Comparison of ENCODE assay signal across 29 mouse cellular contexts in the genomic region with DNA sequence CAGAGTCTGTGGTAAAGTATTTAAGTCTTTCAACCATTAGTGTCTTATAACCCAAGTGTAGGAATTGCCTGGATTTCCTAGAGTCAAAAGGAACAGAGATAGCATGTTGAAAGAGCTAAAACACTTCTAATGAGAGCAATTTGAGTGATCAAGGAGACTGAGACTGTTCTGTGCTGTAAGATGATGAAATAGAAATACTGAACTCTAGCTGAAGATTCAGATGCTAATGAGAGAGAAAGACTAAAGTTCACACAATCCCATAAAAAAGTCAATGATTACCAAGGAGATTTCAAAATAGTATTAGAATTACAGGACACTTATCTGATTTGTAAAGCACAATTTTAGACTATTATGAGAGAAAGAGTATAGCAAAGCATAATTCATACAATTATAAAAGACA.
DNase-seq lines count a peak whose midpoint lies in the region; ATAC-seq and TF ChIP-seq lines count a peak whose summit lies in the region.
"Had no signal": no experiment of that assay in that cellular context is flagged by ENCODE, and none has a peak within 500 bp of the region (broad histone marks: within the 10 kb centered on the region; RNA-seq: fewer than 3 reads in every experiment).

No protein-coding gene starts in this region.

- ATAC-seq in kidney, embryonic 16.5 days (ENCODE audit: low FRiP score, low TSS enrichment), result no peak
- no peak for ATAC-seq in liver, embryonic 11.5 days (replicated peaks; ENCODE audit: low FRiP score)
- ATAC-seq in intestine, embryonic 16.5 days, result peak; percentile 97
- ATAC-seq: activated CD4-positive, CD25-positive, alpha-beta regulatory T cell, adult 4 months; CD4-positive, CD25-positive, alpha-beta regulatory T cell, adult 4 months; forebrain, embryonic 14.5 days; Patski had no signal

- no peaks in the 10 kb centered on the region for H3K27me3 ChIP-seq in kidney, adult 2 months (replicated peaks; ENCODE audit: control insufficient read depth, insufficient read depth, low read length)
- H3K27me3 ChIP-seq in kidney, embryonic 16.5 days (ENCODE audit: insufficient read depth, low read length), result no peaks in the 10 kb centered on the region
- no peaks in the 10 kb centered on the region for H3K27me3 ChIP-seq in liver, adult 2 months (ENCODE audit: control insufficient read depth, insufficient read depth, low read length)
- H3K27me3 ChIP-seq in liver, embryonic 11.5 days (replicated peaks; ENCODE audit: control insufficient read depth, insufficient read depth, low read length), result no peaks in the 10 kb centered on the region
- no peaks in the 10 kb centered on the region for H3K27me3 ChIP-seq in intestine, embryonic 16.5 days (replicated peaks; ENCODE audit: control insufficient read depth, insufficient read depth, low read length)
- H3K27me3 ChIP-seq in midbrain, embryonic 10.5 days (ENCODE audit: low read depth, poor library complexity, severe bottlenecking), result no peaks in the 10 kb centered on the region
- H3K27me3 ChIP-seq: CH12.LX; embryonic facial prominence, embryonic 13.5 days; embryonic facial prominence, embryonic 15.5 days; forebrain, embryonic 12.5 days; Patski had no signal

- no peak for TF ChIP-seq POLR2A in kidney, adult 2 months (IDR thresholded peaks at IDR 0.05; ENCODE audit: low read depth, low read length)
- TF ChIP-seq POLR2A in liver, adult 2 months (IDR thresholded peaks at IDR 0.05; ENCODE audit: extremely low read depth, insufficient read depth, low read length), result no peak

- no peak overlapping the region for H3K4me2 ChIP-seq in kidney, embryonic 16.5 days (replicated peaks; ENCODE audit: low read depth, low read length)
- no peak overlapping the region for H3K4me2 ChIP-seq in liver, embryonic 11.5 days
- no peak overlapping the region for H3K4me2 ChIP-seq in intestine, embryonic 16.5 days (ENCODE audit: low read depth, low read length)
- H3K4me2 ChIP-seq: embryonic facial prominence, embryonic 13.5 days; embryonic facial prominence, embryonic 15.5 days; forebrain, embryonic 12.5 days had no signal

- H3K4me1 ChIP-seq in kidney, adult 2 months (ENCODE audit: control insufficient read depth, insufficient read depth, low read length), result no peaks in the 10 kb centered on the region
- H3K4me1 ChIP-seq in kidney, embryonic 16.5 days (ENCODE audit: insufficient read depth, low read length), result no peaks in the 10 kb centered on the region
- peaks cover 2% of the 10 kb centered on the region; the same call in 1 of the 2 replicates for H3K4me1 ChIP-seq in liver, adult 2 months (ENCODE audit: control insufficient read depth, insufficient read depth, low read length)
- no peaks in the 10 kb centered on the region for H3K4me1 ChIP-seq in liver, embryonic 11.5 days (replicated peaks; ENCODE audit: control insufficient read depth, insufficient read depth, low read length)
- no peaks in the 10 kb centered on the region for H3K4me1 ChIP-seq in intestine, embryonic 16.5 days (ENCODE audit: control insufficient read depth, insufficient read depth, low read length)
- no peaks in the 10 kb centered on the region for H3K4me1 ChIP-seq in midbrain, embryonic 10.5 days
- H3K4me1 ChIP-seq: embryonic facial prominence, embryonic 13.5 days; embryonic facial prominence, embryonic 15.5 days; forebrain, embryonic 10.5 days; forebrain, embryonic 12.5 days had no signal

- no peaks in the 10 kb centered on the region for H3K36me3 ChIP-seq in kidney, adult 2 months (ENCODE audit: control insufficient read depth, insufficient read depth, low read length)
- no peaks in the 10 kb centered on the region for H3K36me3 ChIP-seq in kidney, embryonic 16.5 days (ENCODE audit: insufficient read depth, low read length)
- H3K36me3 ChIP-seq in liver, adult 2 months (ENCODE audit: control insufficient read depth, insufficient read depth, low read length), result no peaks in the 10 kb centered on the region
- no peaks in the 10 kb centered on the region for H3K36me3 ChIP-seq in liver, embryonic 11.5 days (ENCODE audit: control insufficient read depth, insufficient read depth, low read length)
- H3K36me3 ChIP-seq in intestine, embryonic 16.5 days (ENCODE audit: control insufficient read depth, insufficient read depth, low read length), result no peaks in the 10 kb centered on the region
- no peaks in the 10 kb centered on the region for H3K36me3 ChIP-seq in midbrain, embryonic 10.5 days
- H3K36me3 ChIP-seq: embryonic facial prominence, embryonic 13.5 days; embryonic facial prominence, embryonic 15.5 days; forebrain, embryonic 10.5 days; forebrain, embryonic 12.5 days; G1E had no signal

- H3K79me2 ChIP-seq in liver, adult 2 months (ENCODE audit: control insufficient read depth, insufficient read depth, low read length), result no peaks in the 10 kb centered on the region

- peak; percentile 2 for DNase-seq in kidney, adult 2 months
- peak; percentile 88 for DNase-seq in liver, adult 2 months (ENCODE audit: extremely low read depth, low read depth, low spot score)
- DNase-seq in liver, embryonic 11.5 days (ENCODE audit: low spot score), result no peak
- no peak for DNase-seq in midbrain, embryonic 10.5 days (ENCODE audit: low spot score)
- no peak for DNase-seq in thymus, postnatal 10 days (ENCODE audit: low spot score in 2 of 2)
- DNase-seq: adrenal gland, adult 8-10 months; adrenal gland, postnatal 14 days; adrenal gland, postnatal 36 days; B cell, adult 2 months; cerebellum, adult 11 months; cerebellum, adult 18-20 months; cerebellum, adult 8-10 months; cerebellum, adult 9-11 months; cerebellum, postnatal 14 days; cerebellum, postnatal 36 days; embryo, embryonic 11 days had no signal

- no peaks in the 10 kb centered on the region for H3K9me3 ChIP-seq in kidney, embryonic 16.5 days (ENCODE audit: low read length)
- H3K9me3 ChIP-seq in liver, embryonic 11.5 days (ENCODE audit: control insufficient read depth, low read length), result no peaks in the 10 kb centered on the region
- H3K9me3 ChIP-seq in intestine, embryonic 16.5 days (ENCODE audit: control insufficient read depth, low read length), result no peaks in the 10 kb centered on the region
- H3K9me3 ChIP-seq in midbrain, embryonic 10.5 days (replicated peaks), result no peaks in the 10 kb centered on the region
- H3K9me3 ChIP-seq: embryonic facial prominence, embryonic 13.5 days; embryonic facial prominence, embryonic 15.5 days; forebrain, embryonic 10.5 days; forebrain, embryonic 12.5 days; G1E had no signal

- no peak overlapping the region for H3K27ac ChIP-seq in kidney, adult 2 months (ENCODE audit: insufficient read depth, low read depth, low read length)
- no peak overlapping the region for H3K27ac ChIP-seq in kidney, embryonic 16.5 days (ENCODE audit: low read length)
- no peak overlapping the region for H3K27ac ChIP-seq in liver, adult 2 months (replicated peaks; ENCODE audit: insufficient read depth, low read depth, low read length)
- H3K27ac ChIP-seq in liver, embryonic 11.5 days (ENCODE audit: low read depth, low read length), result no peak overlapping the region
- no peak overlapping the region for H3K27ac ChIP-seq in intestine, embryonic 16.5 days (ENCODE audit: low read length)
- H3K27ac ChIP-seq in midbrain, embryonic 10.5 days (replicated peaks), result no peak overlapping the region
- H3K27ac ChIP-seq: embryonic facial prominence, embryonic 13.5 days; embryonic facial prominence, embryonic 15.5 days; forebrain, embryonic 10.5 days; forebrain, embryonic 12.5 days had no signal

- no peak overlapping the region for H3K9ac ChIP-seq in kidney, embryonic 16.5 days (replicated peaks; ENCODE audit: low read length)
- no peak overlapping the region for H3K9ac ChIP-seq in liver, adult 2 months (ENCODE audit: low read depth, low read length)
- no peak overlapping the region for H3K9ac ChIP-seq in liver, embryonic 11.5 days (ENCODE audit: low read depth, low read length)
- H3K9ac ChIP-seq in intestine, embryonic 16.5 days (ENCODE audit: low read depth, low read length), result no peak overlapping the region
- H3K9ac ChIP-seq: embryonic facial prominence, embryonic 13.5 days; embryonic facial prominence, embryonic 15.5 days; forebrain, embryonic 12.5 days had no signal

- no peak overlapping the region for H3K4me3 ChIP-seq in kidney, adult 2 months (ENCODE audit: insufficient read depth, low read depth, low read length)
- H3K4me3 ChIP-seq in kidney, embryonic 16.5 days (ENCODE audit: low read length), result no peak overlapping the region
- H3K4me3 ChIP-seq in liver, adult 2 months (ENCODE audit: insufficient read depth, low read depth, low read length), result no peak overlapping the region
- H3K4me3 ChIP-seq in liver, embryonic 11.5 days (ENCODE audit: low read depth, low read length), result no peak overlapping the region
- H3K4me3 ChIP-seq in intestine, embryonic 16.5 days (ENCODE audit: low read length), result no peak overlapping the region
- no peak overlapping the region for H3K4me3 ChIP-seq in midbrain, embryonic 10.5 days
- H3K4me3 ChIP-seq: embryonic facial prominence, embryonic 13.5 days; embryonic facial prominence, embryonic 15.5 days; erythroblast, embryonic 14.5 days; forebrain, embryonic 10.5 days; forebrain, embryonic 12.5 days had no signal

- no peak for TF ChIP-seq CTCF in kidney, adult 2 months (conservative IDR thresholded peaks at IDR 0.05; ENCODE audit: insufficient read depth, insufficient read length, low read depth, low read length)
- no peak for TF ChIP-seq CTCF in liver, adult 2 months (IDR thresholded peaks at IDR 0.05; ENCODE audit: low read depth, low read length)

Comparison
In these comparisons a context has a peak if more than half of its experiments do, and no peak if none do; other contexts are left out.
1. DNase-seq: peak in kidney, adult 2 months (single experiment) and liver, adult 2 months (single experiment); none in liver, embryonic 11.5 days (single experiment), midbrain, embryonic 10.5 days (single experiment) and thymus, postnatal 10 days (0 of 2).